Mouse (Mus musculus) kidney, postnatal 14 days (tissue): ENCODE measurements at regions not wholly inside any gene's neighbourhood (a gene's known extent, or its start where the extent isn't known, plus 50 kb on each side); places are given as distances from the start of the nearest gene placed in this dataset.

ENCODE experiments used
- DNase-seq: peaks from one replicate; pipeline ENCODE4 v3.0.0; 2022; ENCODE audit warnings: mixed read lengths

DNA sequence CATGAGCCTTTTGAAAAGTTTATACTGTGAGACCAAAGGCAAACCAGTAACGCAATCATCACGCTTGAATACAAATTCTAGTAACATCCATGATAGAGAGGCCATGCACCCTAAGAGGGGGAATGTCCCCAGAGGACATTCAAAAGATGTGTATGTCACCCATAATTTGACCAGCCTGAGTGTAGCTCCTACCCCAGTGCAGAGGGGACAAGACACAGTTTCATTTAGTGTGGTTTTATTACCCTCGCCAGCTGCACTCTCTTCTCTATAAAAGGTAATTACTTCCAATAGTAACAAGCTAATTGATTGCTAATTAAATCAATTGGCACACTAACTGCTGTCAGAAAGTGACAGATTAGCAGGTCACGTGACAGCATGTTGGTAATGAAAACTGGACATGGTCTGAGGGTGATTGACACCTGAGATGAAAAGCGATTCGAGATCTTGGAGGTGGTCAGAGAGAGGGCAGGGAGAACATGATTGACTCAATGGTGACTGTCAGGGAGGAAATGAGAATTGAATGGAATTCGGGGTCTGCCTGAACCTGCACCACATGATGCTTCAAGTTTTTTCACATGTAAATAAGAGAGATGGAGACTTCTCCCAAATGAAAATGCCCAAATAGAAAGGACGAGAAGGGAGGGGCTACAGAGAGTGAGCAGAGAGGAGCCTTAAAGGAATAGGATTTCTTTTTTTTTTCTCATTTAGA is 309.9 kb downstream of the En1 start:
- no peak for DNase-seq

DNA sequence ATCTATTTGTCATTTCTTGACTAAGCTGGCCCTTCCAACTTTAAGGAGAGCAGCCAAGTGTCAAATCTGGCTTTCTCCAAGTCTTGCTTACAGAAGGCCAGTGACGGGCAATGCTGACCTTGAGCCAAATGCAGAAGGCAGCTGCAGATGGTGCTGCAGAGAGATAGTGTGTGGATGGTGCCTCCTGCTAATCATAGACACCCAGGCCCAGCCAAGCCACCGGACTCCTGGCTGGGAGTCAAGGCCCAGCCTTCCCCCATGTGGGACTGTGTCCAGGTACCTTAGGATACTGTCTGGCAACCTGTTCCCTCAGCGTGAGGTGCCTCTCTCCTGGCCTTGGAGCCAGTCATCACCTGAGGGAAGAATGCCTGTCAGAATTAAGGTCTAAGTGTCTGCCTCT is 319.3 kb downstream of the En1 start:
- DNase-seq = peak; percentile 1

GRCm38 (mm10) chr1:120925271-120925670 is 323.1 kb downstream of the En1 start:
- DNase-seq = no peak

GRCm38 (mm10) chr1:120930141-120930540 is 327.9 kb downstream of the En1 start:
- no peak for DNase-seq

DNA sequence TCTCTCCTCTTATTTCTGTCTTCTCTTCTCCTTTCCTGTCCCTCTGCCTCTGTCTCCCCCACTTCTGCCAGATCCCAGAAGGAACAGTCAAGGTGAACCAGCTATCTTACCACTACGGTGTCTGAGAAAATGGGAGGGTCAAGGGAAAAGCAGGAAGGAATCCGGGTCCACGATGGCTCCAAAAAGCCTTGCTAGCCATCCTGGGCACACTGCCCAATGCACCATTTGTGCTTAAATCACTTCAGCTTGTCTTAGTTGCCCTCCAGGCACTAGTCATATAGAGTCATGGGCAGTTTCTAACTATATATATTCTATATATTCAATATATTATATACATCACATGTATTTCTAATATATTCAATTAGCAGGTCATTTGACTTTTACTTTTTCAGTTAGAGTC is 333.1 kb downstream of the En1 start:
- DNase-seq = no peak

- no peak for DNase-seq
Measured at GRCm38 (mm10) chr1:120943711-120944110, 341.5 kb downstream of the En1 start.

GRCm38 (mm10) chr1:120946349-120946748 is 344.1 kb downstream of the En1 start:
- DNase-seq = no peak

DNA sequence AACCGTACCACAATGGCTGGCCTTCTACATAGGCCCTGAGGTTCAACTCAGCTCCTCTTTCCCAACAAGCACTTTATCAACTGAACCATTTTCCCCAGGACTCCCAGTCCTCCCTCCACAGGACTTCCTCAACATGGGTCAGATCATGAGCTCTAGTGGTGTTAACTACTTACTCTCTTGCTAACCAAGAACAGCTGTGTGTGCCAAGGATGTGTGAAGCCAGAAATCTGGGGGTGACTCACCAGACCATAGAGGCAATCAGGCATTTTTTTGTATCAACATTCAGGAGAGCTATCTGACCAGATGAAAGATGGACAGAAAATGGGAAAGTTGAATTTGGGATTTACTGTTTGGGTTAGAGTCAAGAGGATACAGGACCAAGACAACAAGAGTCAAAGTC is 359.0 kb downstream of the En1 start:
- no peak for DNase-seq

GRCm38 (mm10) chr1:120961984-120962383 is 359.8 kb downstream of the En1 start:
- DNase-seq = no peak

GRCm38 (mm10) chr1:120963477-120964178 is 361.4 kb downstream of the En1 start:
- no peak for DNase-seq

GRCm38 (mm10) chr1:120964179-120964517 is 361.9 kb downstream of the En1 start:
- DNase-seq = no peak

GRCm38 (mm10) chr1:120966132-120966531 is 363.9 kb downstream of the En1 start:
- no peak for DNase-seq

DNA sequence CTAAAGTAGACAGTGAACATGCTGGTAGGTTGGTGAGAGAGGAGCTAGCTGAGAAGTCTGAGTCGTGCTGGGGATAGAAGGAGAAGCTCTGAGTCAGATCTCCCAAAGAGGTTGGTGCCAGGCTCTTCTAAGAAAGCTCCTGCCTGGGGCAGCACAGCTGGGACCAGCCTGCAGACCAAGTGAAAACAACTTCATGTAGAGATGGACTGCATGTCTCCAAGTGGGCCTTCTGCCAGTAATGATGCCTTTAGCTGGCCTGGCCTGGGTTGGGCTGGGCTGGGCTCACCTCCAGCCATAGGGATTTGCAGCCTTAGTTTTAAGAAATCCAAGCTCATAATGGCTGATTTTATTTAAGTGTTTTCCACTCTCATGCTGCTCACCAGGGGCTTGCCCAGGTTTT is 357.7 kb downstream of the Insig2 start:
- no peak for DNase-seq

- no peak for DNase-seq
Measured at GRCm38 (mm10) chr1:121004535-121004934, 327.9 kb downstream of the Insig2 start.

DNA sequence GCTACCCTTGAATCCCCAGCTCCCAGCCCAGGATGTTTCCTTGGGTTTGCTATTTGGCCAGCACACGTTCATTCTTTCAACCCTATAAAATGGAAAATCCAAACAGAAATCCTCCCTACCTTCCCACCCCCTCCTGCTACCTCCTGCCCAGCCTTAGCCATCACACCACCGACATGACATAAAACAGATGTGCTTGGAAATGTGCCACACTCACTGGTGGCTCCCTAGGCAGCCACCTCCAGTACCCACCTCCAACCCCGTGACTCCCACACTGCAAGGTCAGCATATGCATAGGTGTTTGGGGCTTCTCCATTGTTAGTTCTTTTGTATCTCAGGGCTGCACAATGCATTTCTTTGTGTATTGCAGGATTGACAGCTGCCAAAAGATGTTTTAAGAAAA is 327.2 kb downstream of the Insig2 start:
- no peak for DNase-seq

DNA sequence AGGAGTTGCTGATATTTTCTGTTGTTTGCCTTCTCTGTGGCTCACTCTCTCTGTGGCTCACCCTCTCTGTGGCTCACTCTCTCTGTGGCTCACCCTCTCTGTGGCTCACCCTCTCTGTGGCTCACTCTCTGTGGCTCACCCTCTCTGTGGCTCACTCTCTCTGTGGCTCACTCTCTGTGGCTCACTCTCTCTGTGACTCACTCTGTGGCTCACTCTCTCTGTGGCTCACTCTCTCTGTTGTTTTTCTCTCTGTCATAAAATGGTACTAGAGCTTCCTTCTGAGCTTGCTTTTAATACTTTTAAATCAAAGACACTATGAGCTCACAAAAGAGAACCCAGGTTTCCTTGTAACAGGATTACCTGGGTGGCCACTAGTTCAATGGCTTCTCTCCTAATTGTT is 320.3 kb downstream of the Insig2 start:
- DNase-seq = no peak

DNA sequence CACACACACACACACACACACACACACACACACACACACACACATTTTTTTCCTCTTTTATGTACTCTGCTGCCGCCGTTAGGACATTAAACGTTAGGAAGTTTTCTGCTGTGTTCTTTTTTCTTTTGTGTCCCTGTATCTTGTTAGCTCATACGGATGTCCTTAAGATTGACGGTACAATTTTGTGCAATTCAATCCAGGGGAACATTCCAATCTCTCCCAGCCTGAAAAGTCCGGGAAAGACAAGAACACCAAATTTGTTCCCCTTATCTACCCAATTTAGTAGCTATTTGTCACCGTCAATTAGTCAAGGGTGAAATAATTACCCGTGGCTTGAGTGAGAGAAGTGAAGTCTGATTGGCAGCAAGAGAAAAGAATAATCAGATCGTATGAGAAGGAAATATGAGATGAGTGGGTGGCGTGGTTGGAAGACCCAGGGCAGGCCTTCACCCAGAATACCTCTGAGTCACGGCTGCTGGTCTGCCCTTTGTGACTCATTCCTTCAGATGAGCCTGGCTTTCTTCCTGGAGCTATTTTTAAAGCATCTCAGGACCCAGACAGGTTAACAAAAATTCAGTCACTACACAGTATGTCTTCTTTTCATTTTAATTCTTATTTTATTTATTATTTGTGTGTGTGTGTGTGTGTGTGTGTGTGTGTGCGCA is 318.4 kb downstream of the Insig2 start:
- no peak for DNase-seq

DNA sequence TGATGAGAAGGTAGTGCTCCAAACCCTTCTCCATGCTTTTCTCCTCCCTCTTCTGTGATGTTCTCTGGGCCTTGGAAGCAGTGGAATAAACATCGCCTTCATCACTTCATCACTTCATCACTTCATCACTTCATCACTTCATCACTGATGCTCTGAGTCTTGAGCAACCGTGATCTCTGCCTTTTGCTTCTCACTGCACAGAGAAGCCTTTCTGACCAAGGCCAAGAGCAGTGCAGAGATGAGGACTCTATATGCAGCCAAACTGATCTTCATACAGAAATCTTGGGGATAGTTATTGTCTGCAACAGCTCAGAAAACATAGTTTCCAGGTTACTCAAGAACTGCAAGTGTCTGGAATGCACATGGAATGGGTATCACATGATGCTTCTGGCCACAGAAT is 303.0 kb downstream of the Insig2 start:
- DNase-seq = no peak

- no peak for DNase-seq
Measured at GRCm38 (mm10) chr1:121034761-121035393, 297.5 kb downstream of the Insig2 start.

GRCm38 (mm10) chr1:121046581-121046980 is 285.8 kb downstream of the Insig2 start:
- no peak for DNase-seq

DNA sequence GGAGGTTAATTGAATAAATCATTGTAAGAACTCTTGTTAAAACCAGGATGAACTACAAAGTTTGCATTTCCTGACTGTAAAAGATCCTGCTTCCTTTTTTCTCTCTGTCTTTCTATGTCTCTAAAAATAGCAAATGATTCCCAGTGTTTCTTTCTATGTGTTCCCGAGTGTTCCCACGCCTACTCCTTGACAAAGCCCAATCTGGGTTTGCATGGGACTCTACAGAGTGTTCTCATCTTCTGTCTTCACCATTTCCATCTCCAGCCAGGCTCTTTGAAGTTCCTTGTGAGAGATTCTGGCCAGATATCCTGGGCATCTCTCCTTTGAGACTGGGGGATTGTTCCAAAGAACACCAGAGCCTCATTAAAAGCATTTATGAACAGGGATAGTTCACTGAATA is 285.0 kb downstream of the Insig2 start:
- DNase-seq = no peak

GRCm38 (mm10) chr1:121049684-121050083 is 282.7 kb downstream of the Insig2 start:
- DNase-seq = no peak

DNA sequence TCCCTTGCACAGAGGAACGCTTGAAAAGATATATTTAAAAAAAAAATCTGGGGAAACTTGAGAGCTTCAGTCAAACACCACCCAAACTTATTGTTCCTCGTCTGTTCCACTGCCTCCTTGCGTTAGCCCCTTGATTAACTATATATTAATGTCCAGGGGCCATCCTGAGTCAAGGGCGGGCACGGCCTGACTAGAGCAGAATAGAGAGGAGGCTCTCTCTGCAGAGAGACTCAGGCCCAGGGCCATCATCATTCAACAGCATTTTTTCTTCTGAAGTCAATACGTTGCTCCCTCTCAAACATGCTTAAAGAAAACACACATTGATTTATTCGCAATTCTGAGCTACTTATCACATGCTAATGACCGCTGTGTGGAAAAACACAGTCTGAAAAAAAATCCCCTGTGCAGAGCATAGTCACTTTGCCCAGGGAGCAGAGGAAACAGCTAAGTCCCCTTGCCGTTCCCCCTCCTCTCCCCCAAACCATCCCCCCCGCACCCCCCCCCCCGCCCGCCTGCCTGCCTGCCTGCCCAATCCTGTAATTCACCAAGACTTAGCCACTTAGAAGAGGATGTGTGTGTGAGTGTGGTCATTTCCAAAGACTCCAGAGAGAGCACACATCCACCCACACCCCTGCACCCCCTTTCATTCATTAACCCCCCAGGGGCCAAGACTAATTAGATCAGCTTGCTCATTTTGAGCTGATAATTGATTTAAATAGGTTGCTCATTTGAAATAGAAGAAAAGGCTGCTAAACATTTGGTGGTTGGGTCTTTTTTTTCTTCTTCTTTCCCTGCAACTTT is 281.5 kb downstream of the Insig2 start:
- DNase-seq = no peak
